Comparison of ENCODE assay signal across 9 mouse cellular contexts in genomic region chr1:74285212-74286010, GRCm38 (mm10). TPM values are rescaled to one million over a fixed set of nuclear protein-coding genes. Genes with fewer than 3 reads are reported as not detected.
A peak's percentile ranks its signal among the peaks of the same experiment; 100 is the strongest.
DNase-seq lines count a peak whose midpoint lies in the region; ATAC-seq lines count a peak whose summit lies in the region.
"Had no signal": no experiment of that assay in that cellular context is flagged by ENCODE, and none has a peak within 500 bp of the region (broad histone marks: within the 10 kb centered on the region; RNA-seq: fewer than 3 reads in every experiment).

No protein-coding gene starts in this region.

- H3K9me3 ChIP-seq in heart, embryonic 12.5 days (replicated peaks) = no peaks in the 10 kb centered on the region
- no peaks in the 10 kb centered on the region for H3K9me3 ChIP-seq in embryonic facial prominence, embryonic 10.5 days
- H3K9me3 ChIP-seq in intestine, embryonic 14.5 days (ENCODE audit: control insufficient read depth, low read length) = no peaks in the 10 kb centered on the region

- peak overlapping the region; percentile 91 for H3K4me3 ChIP-seq in heart, embryonic 12.5 days
- H3K4me3 ChIP-seq in embryonic facial prominence, embryonic 10.5 days = peak overlapping the region; percentile 84
- H3K4me3 ChIP-seq in intestine, embryonic 14.5 days (ENCODE audit: low read depth, low read length) = peak overlapping the region; percentile 57

- no peaks in the 10 kb centered on the region for H3K27me3 ChIP-seq in heart, embryonic 12.5 days (replicated peaks)
- no peaks in the 10 kb centered on the region for H3K27me3 ChIP-seq in embryonic facial prominence, embryonic 10.5 days (replicated peaks; ENCODE audit: low read depth, poor library complexity, severe bottlenecking)
- no peaks in the 10 kb centered on the region for H3K27me3 ChIP-seq in intestine, embryonic 14.5 days (replicated peaks; ENCODE audit: control insufficient read depth, insufficient read depth, low read length)

- peaks cover 63% of the 10 kb centered on the region for H3K4me1 ChIP-seq in heart, embryonic 12.5 days (replicated peaks)
- peaks cover 36% of the 10 kb centered on the region for H3K4me1 ChIP-seq in embryonic facial prominence, embryonic 10.5 days
- H3K4me1 ChIP-seq in intestine, embryonic 14.5 days (replicated peaks; ENCODE audit: control insufficient read depth, insufficient read depth, low read length) = peaks cover 30% of the 10 kb centered on the region

- intact Hi-C loops in heart, postnatal 14 days (cut with DNase I) = loop anchor here (5.0 kb wide), 1 partner anchor 167 kb away; no protein-coding TSS in a partner anchor

- H3K4me2 ChIP-seq in heart, embryonic 12.5 days = peak overlapping the region; percentile 79
- peak overlapping the region; percentile 85 for H3K4me2 ChIP-seq in intestine, embryonic 14.5 days (ENCODE audit: low read length)

- H3K27ac ChIP-seq in heart, embryonic 12.5 days (ENCODE audit: poor library complexity, severe bottlenecking) = peak overlapping the region; percentile 58
- peak overlapping the region; percentile 86 for H3K27ac ChIP-seq in embryonic facial prominence, embryonic 10.5 days (replicated peaks)
- H3K27ac ChIP-seq in intestine, embryonic 14.5 days (ENCODE audit: low read depth) = no peak overlapping the region

- 3% methylated on average over 23 of the region's 23 CpGs for WGBS in heart, embryonic 12.5 days
- WGBS in embryonic facial prominence, embryonic 10.5 days = 3% methylated on average over 23 of the region's 23 CpGs
- 4% methylated on average over 23 of the region's 23 CpGs for WGBS in intestine, embryonic 14.5 days

- peaks cover 54% of the 10 kb centered on the region for H3K36me3 ChIP-seq in heart, embryonic 12.5 days
- H3K36me3 ChIP-seq in embryonic facial prominence, embryonic 10.5 days (replicated peaks) = peaks cover 60% of the 10 kb centered on the region
- peaks cover 58% of the 10 kb centered on the region for H3K36me3 ChIP-seq in intestine, embryonic 14.5 days (ENCODE audit: control insufficient read depth, insufficient read depth, low read length)

- no peak for DNase-seq in heart, postnatal 14 days
- DNase-seq in embryonic facial prominence, embryonic 10.5 days (ENCODE audit: low spot score) = no peak
- peak; percentile 69 for DNase-seq in intestine, embryonic 14.5 days (ENCODE audit: low spot score)
- peak; percentile 45 for DNase-seq in naive thymus-derived CD4-positive, alpha-beta T cell, adult 2 months (ENCODE audit: low read depth)
- no peak for DNase-seq in retina, embryonic 14.5 days (ENCODE audit: low spot score)
- no peak for DNase-seq in yolk sac, embryonic 10.5 days (ENCODE audit: low spot score)

- peak overlapping the region; percentile 83 for H3K9ac ChIP-seq in heart, embryonic 12.5 days
- peak overlapping the region; percentile 40 for H3K9ac ChIP-seq in intestine, embryonic 14.5 days (ENCODE audit: low read length)

- ATAC-seq in heart, embryonic 12.5 days (ENCODE audit: insufficient number of reproducible peaks, low FRiP score) = no peak
- ATAC-seq in CD4-positive, CD25-positive, alpha-beta regulatory T cell, adult 4 months = peak; percentile 0
- ATAC-seq in intestine, embryonic 14.5 days (replicated peaks; ENCODE audit: low FRiP score, low TSS enrichment, low read depth) = no peak

RNA-seq across cellular contexts. Expression of gene Pnkd, which starts 0.7 kb away (rescaled TPM):
- 215 and 216 TPM in 2 replicates for polyA plus RNA-seq in heart, embryonic 12.5 days (2016; fragmentation: Nextera tagmentation; extraction: Ambion mirVana)
- 100 to 1,000 TPM; 190 to 191 TPM for total RNA-seq in heart, postnatal 14 days (2021)
- polyA plus RNA-seq in CD4-positive, CD25-positive, alpha-beta regulatory T cell, adult 4 months (2017; shearing (Covaris generic)) = 10 to 100 TPM; 78.8 to 83.8 TPM
- 108 and 109 TPM in 2 replicates for polyA plus RNA-seq in embryonic facial prominence, embryonic 10.5 days (2016; fragmentation: Nextera tagmentation; extraction: Ambion mirVana)
- 139 and 142 TPM in 2 replicates for polyA plus RNA-seq in intestine, embryonic 14.5 days (2014; fragmentation: Nextera tagmentation; extraction: Ambion mirVana)

RNA-seq across cellular contexts. Expression of gene Aamp, which starts 0.9 kb away (rescaled TPM):
- 169 and 171 TPM in 2 replicates for polyA plus RNA-seq in heart, embryonic 12.5 days (2016; fragmentation: Nextera tagmentation; extraction: Ambion mirVana)
- 10 to 100 TPM; 95.5 to 98.9 TPM for total RNA-seq in heart, postnatal 14 days (2021)
- 100 to 1,000 TPM; 205 to 288 TPM for polyA plus RNA-seq in CD4-positive, CD25-positive, alpha-beta regulatory T cell, adult 4 months (2017; shearing (Covaris generic))
- polyA plus RNA-seq in embryonic facial prominence, embryonic 10.5 days (2016; fragmentation: Nextera tagmentation; extraction: Ambion mirVana) = 259 and 262 TPM in 2 replicates
- 252 and 269 TPM in 2 replicates for polyA plus RNA-seq in intestine, embryonic 14.5 days (2014; fragmentation: Nextera tagmentation; extraction: Ambion mirVana)

RNA-seq across cellular contexts. Expression of gene Gpbar1, which starts 7.1 kb away (rescaled TPM):
- polyA plus RNA-seq in heart, embryonic 12.5 days (2016; fragmentation: Nextera tagmentation; extraction: Ambion mirVana) = 0.37 and 0.41 TPM in 2 replicates
- total RNA-seq in heart, postnatal 14 days (2021) = not detected
- 1 to 10 TPM in 1 of 2 experiments, not detected in 1; 1.1 TPM for polyA plus RNA-seq in CD4-positive, CD25-positive, alpha-beta regulatory T cell, adult 4 months (2017; shearing (Covaris generic))
- 0.41 and 0.70 TPM in 2 replicates for polyA plus RNA-seq in embryonic facial prominence, embryonic 10.5 days (2016; fragmentation: Nextera tagmentation; extraction: Ambion mirVana)
- 9.1 and 10.7 TPM in 2 replicates for polyA plus RNA-seq in intestine, embryonic 14.5 days (2014; fragmentation: Nextera tagmentation; extraction: Ambion mirVana)
- total RNA-seq: left cerebral cortex, postnatal 25 days had no signal

RNA-seq across cellular contexts. Expression of gene Tmbim1, which starts 20.0 kb away (rescaled TPM):
- polyA plus RNA-seq in heart, embryonic 12.5 days (2016; fragmentation: Nextera tagmentation; extraction: Ambion mirVana) = 41.1 and 42.9 TPM in 2 replicates
- 10 to 100 TPM; 34.6 to 39.4 TPM for total RNA-seq in heart, postnatal 14 days (2021)
- 10 to 100 TPM; 16.7 to 27.5 TPM for polyA plus RNA-seq in CD4-positive, CD25-positive, alpha-beta regulatory T cell, adult 4 months (2017; shearing (Covaris generic))
- 12.4 and 12.5 TPM in 2 replicates for polyA plus RNA-seq in embryonic facial prominence, embryonic 10.5 days (2016; fragmentation: Nextera tagmentation; extraction: Ambion mirVana)
- polyA plus RNA-seq in intestine, embryonic 14.5 days (2014; fragmentation: Nextera tagmentation; extraction: Ambion mirVana) = 36.4 and 42.6 TPM in 2 replicates

RNA-seq across cellular contexts. Expression of gene Arpc2, which starts 49.5 kb away (rescaled TPM):
- polyA plus RNA-seq in heart, embryonic 12.5 days (2016; fragmentation: Nextera tagmentation; extraction: Ambion mirVana) = 478 and 484 TPM in 2 replicates
- 100 to 1,000 TPM; 143 to 165 TPM for total RNA-seq in heart, postnatal 14 days (2021)
- polyA plus RNA-seq in CD4-positive, CD25-positive, alpha-beta regulatory T cell, adult 4 months (2017; shearing (Covaris generic)) = 100 to 1,000 TPM; 614 to 635 TPM
- polyA plus RNA-seq in embryonic facial prominence, embryonic 10.5 days (2016; fragmentation: Nextera tagmentation; extraction: Ambion mirVana) = 359 and 369 TPM in 2 replicates
- 436 and 457 TPM in 2 replicates for polyA plus RNA-seq in intestine, embryonic 14.5 days (2014; fragmentation: Nextera tagmentation; extraction: Ambion mirVana)

Comparison
In these comparisons a context has a peak if more than half of its experiments do, and no peak if none do; other contexts are left out.
1. DNase-seq: peak in intestine, embryonic 14.5 days (single experiment) and naive thymus-derived CD4-positive, alpha-beta T cell, adult 2 months (single experiment); none in heart, postnatal 14 days (0 of 2), embryonic facial prominence, embryonic 10.5 days (single experiment), retina, embryonic 14.5 days (single experiment) and yolk sac, embryonic 10.5 days (single experiment).
2. Peak in every context shown above with its lines, with median percentiles within 50 percentile points of each other: H3K4me3 ChIP-seq.